ENCODE assay signal across 22 mouse cellular contexts in genomic region chr8:123308738-123309137, GRCm38 (mm10). TPM values are rescaled to one million over a fixed set of nuclear protein-coding genes. Genes with fewer than 3 reads are reported as not detected.
DNase-seq lines count a peak whose midpoint lies in the region; ATAC-seq and TF ChIP-seq lines count a peak whose summit lies in the region.
"Had no signal": no experiment of that assay in that cellular context is flagged by ENCODE, and none has a peak within 500 bp of the region (broad histone marks: within the 10 kb centered on the region; RNA-seq: fewer than 3 reads in every experiment).

No protein-coding gene starts in this region.

- no peak for TF ChIP-seq EP300 in lung, postnatal 0 days (IDR thresholded peaks at IDR 0.05)

- no peak overlapping the region for H3K4me2 ChIP-seq in lung, postnatal 0 days (replicated peaks; ENCODE audit: low read depth, low read length)
- H3K4me2 ChIP-seq: heart, embryonic 11.5 days; hindbrain, embryonic 12.5 days had no signal

- H3K27me3 ChIP-seq in lung, postnatal 0 days (replicated peaks; ENCODE audit: insufficient read depth, low read length), result no peaks in the 10 kb centered on the region
- H3K27me3 ChIP-seq: hindbrain, embryonic 12.5 days had no signal

- no peak for ATAC-seq in lung, postnatal 0 days
- ATAC-seq: activated CD4-positive, CD25-positive, alpha-beta regulatory T cell, adult 4 months; CD4-positive, CD25-positive, alpha-beta regulatory T cell, adult 4 months; forebrain, embryonic 14.5 days; forebrain, postnatal 0 days; hindbrain, embryonic 16.5 days had no signal

- no peak overlapping the region for H3K27ac ChIP-seq in layer of hippocampus, adult 2 months
- no peak overlapping the region for H3K27ac ChIP-seq in lung, postnatal 0 days (ENCODE audit: low read length)
- H3K27ac ChIP-seq: forebrain, embryonic 10.5 days; gastrocnemius, adult 2 months; hindbrain, embryonic 12.5 days had no signal

- H3K4me3 ChIP-seq in layer of hippocampus, adult 2 months, result no peak overlapping the region
- H3K4me3 ChIP-seq in lung, postnatal 0 days (ENCODE audit: low read depth, low read length), result no peak overlapping the region
- H3K4me3 ChIP-seq: forebrain, embryonic 10.5 days; gastrocnemius, adult 2 months; hindbrain, embryonic 12.5 days had no signal

- no peak for TF ChIP-seq POLR2A in brain, embryonic 14.5 days (IDR thresholded peaks at IDR 0.05; ENCODE audit: borderline replicate concordance, extremely low read depth, insufficient read depth, insufficient read length, poor library complexity, severe bottlenecking)

- DNase-seq in layer of hippocampus, adult 2 months (ENCODE audit: low spot score in 2 of 2), result no peak
- no peak for DNase-seq in layer of hippocampus, postnatal 10 days (ENCODE audit: low spot score in 2 of 2)
- DNase-seq in lung, postnatal 0 days (ENCODE audit: low spot score), result no peak
- no peak for DNase-seq in lung, postnatal 25 days (ENCODE audit: low spot score)
- no peak for DNase-seq in brain, embryonic 14.5 days (ENCODE audit: low read depth)
- no peak for DNase-seq in retina, embryonic 14.5 days (ENCODE audit: low spot score)
- DNase-seq: adrenal gland, adult 8-10 months; adrenal gland, postnatal 25 days; cerebellum, adult 18-20 months; cerebellum, adult 9-10 months; cerebellum, postnatal 14 days; forebrain, postnatal 0 days; gastrocnemius, adult 2 months; gastrocnemius, postnatal 14 days; heart, adult 11 months had no signal

- no peaks in the 10 kb centered on the region for H3K4me1 ChIP-seq in lung, postnatal 0 days (ENCODE audit: insufficient read depth, low read depth, low read length)
- H3K4me1 ChIP-seq: forebrain, embryonic 10.5 days; hindbrain, embryonic 12.5 days had no signal

- peak; percentile 29 for TF ChIP-seq CTCF in layer of hippocampus, adult 2 months (conservative IDR thresholded peaks at IDR 0.05)
- peak; percentile 15; the same call in 1 of the 2 replicates for TF ChIP-seq CTCF in lung, postnatal 0 days (IDR thresholded peaks at IDR 0.05)
- TF ChIP-seq CTCF in brain, embryonic 14.5 days (IDR thresholded peaks at IDR 0.05; ENCODE audit: borderline replicate concordance, extremely low read depth, insufficient read depth, insufficient read length), result peak; percentile 10; the same call in 1 of the 2 replicates

- no peak overlapping the region for H3K9ac ChIP-seq in lung, postnatal 0 days (replicated peaks; ENCODE audit: low read depth)
- H3K9ac ChIP-seq: forebrain, postnatal 0 days; hindbrain, embryonic 12.5 days had no signal

- no peaks in the 10 kb centered on the region for H3K36me3 ChIP-seq in lung, postnatal 0 days (ENCODE audit: insufficient read depth, low read length)

- 70% methylated on average over 4 of the region's 4 CpGs for WGBS in lung, postnatal 0 days

- no peaks in the 10 kb centered on the region for H3K9me3 ChIP-seq in lung, postnatal 0 days (ENCODE audit: low read length)
- H3K9me3 ChIP-seq: forebrain, embryonic 10.5 days; hindbrain, embryonic 12.5 days had no signal

RNA-seq across cellular contexts. Expression of gene Fanca, which starts 9.6 kb away (rescaled TPM):
- total RNA-seq in layer of hippocampus, adult 2 months (2021), result 1 to 10 TPM; 1.7 to 2.8 TPM
- total RNA-seq in layer of hippocampus, postnatal 10 days (2021), result 1 to 10 TPM; 2.5 to 4.7 TPM
- 4.5 and 6.0 TPM in 2 replicates for polyA plus RNA-seq in lung, postnatal 0 days (2015; fragmentation: Nextera tagmentation; extraction: Ambion mirVana)
- polyA plus RNA-seq in brain, embryonic 14.5 days (2012; rRNA removed), result 19.4 and 42.7 TPM in 2 replicates
- total RNA-seq: gastrocnemius, adult 2 months had no signal

RNA-seq across cellular contexts. Expression of gene Spire2, which starts 23.8 kb away (rescaled TPM):
- total RNA-seq in layer of hippocampus, adult 2 months (2021), result 10 to 100 TPM; 15.8 to 17.4 TPM
- 10 to 100 TPM; 17.6 to 18.4 TPM for total RNA-seq in layer of hippocampus, postnatal 10 days (2021)
- 1.6 and 2.0 TPM in 2 replicates for polyA plus RNA-seq in lung, postnatal 0 days (2015; fragmentation: Nextera tagmentation; extraction: Ambion mirVana)
- 42.0 and 47.0 TPM in 2 replicates for polyA plus RNA-seq in brain, embryonic 14.5 days (2012; rRNA removed)
- total RNA-seq: gastrocnemius, adult 2 months had no signal
- polyA plus RNA-seq: activated CD4-positive, CD25-positive, alpha-beta regulatory T cell, adult 4 months; CD4-positive, CD25-positive, alpha-beta regulatory T cell, adult 4 months had no signal

RNA-seq across cellular contexts. Expression of gene Vps9d1, which starts 54.6 kb away (rescaled TPM):
- 10 to 100 TPM; 59.5 to 70.3 TPM for total RNA-seq in layer of hippocampus, adult 2 months (2021)
- 10 to 100 TPM; 58.4 to 63.4 TPM for total RNA-seq in layer of hippocampus, postnatal 10 days (2021)
- 14.0 and 14.3 TPM in 2 replicates for polyA plus RNA-seq in lung, postnatal 0 days (2015; fragmentation: Nextera tagmentation; extraction: Ambion mirVana)
- polyA plus RNA-seq in brain, embryonic 14.5 days (2012; rRNA removed), result 130 and 175 TPM in 2 replicates

RNA-seq across cellular contexts. Expression of gene Zfp276, which starts 54.7 kb away (rescaled TPM):
- 10 to 100 TPM; 20.3 to 24.8 TPM for total RNA-seq in layer of hippocampus, adult 2 months (2021)
- total RNA-seq in layer of hippocampus, postnatal 10 days (2021), result 10 to 100 TPM; 23.5 to 26.1 TPM
- polyA plus RNA-seq in lung, postnatal 0 days (2015; fragmentation: Nextera tagmentation; extraction: Ambion mirVana), result 14.4 and 14.6 TPM in 2 replicates
- polyA plus RNA-seq in brain, embryonic 14.5 days (2012; rRNA removed), result 39.1 and 40.8 TPM in 2 replicates
